Mouse (Mus musculus) c-Kit-negative CD71-positive TER-119-positive erythroid progenitor cells, embryonic 14.5 days (primary cell): ENCODE results near the gene Uncx.

Source experiments
- DNase-seq: peaks from one replicate; pipeline ENCODE4 v3.0.0-alpha.2; 2013; ENCODE audit warnings: low read depth, low spot score

Gene Uncx

GRCm38 (mm10) chr5:139543214-139543613 is at the start of gene Uncx:
Gene Uncx, plus strand, starts transcription at chr5:139543494.
- no peak for DNase-seq

- DNase-seq: no peak
These were observed 49.6 kb upstream of the Uncx start for GRCm38 (mm10) chr5:139493690-139494089.

GRCm38 (mm10) chr5:139495019-139495669 is 48.1 kb upstream of the Uncx start:
- DNase-seq: no peak

- DNase-seq: no peak
These were observed 46.4 kb upstream of the Uncx start for GRCm38 (mm10) chr5:139496939-139497338.

- no peak for DNase-seq
These were observed 44.5 kb upstream of the Uncx start for GRCm38 (mm10) chr5:139498791-139499190.

GRCm38 (mm10) chr5:139502281-139502680 is 41.0 kb upstream of the Uncx start:
- no peak for DNase-seq

GRCm38 (mm10) chr5:139505073-139505606 is 38.2 kb upstream of the Uncx start:
- peak; percentile 57 for DNase-seq

GRCm38 (mm10) chr5:139506207-139506606 is 37.1 kb upstream of the Uncx start:
- no peak for DNase-seq

GRCm38 (mm10) chr5:139510682-139511366 is 32.5 kb upstream of the Uncx start:
- DNase-seq: peak; percentile 9

- no peak for DNase-seq
These were observed 31.1 kb upstream of the Uncx start for GRCm38 (mm10) chr5:139512201-139512600.

GRCm38 (mm10) chr5:139516281-139516680 is 27.0 kb upstream of the Uncx start:
- DNase-seq: no peak

GRCm38 (mm10) chr5:139520069-139520834 is 23.0 kb upstream of the Uncx start:
- DNase-seq: no peak

GRCm38 (mm10) chr5:139521987-139522386 is 21.3 kb upstream of the Uncx start:
- no peak for DNase-seq

GRCm38 (mm10) chr5:139528851-139529250 is 14.4 kb upstream of the Uncx start:
- no peak for DNase-seq

- DNase-seq: no peak
These were observed 7.8 kb upstream of the Uncx start for GRCm38 (mm10) chr5:139535386-139535919.

GRCm38 (mm10) chr5:139536211-139536910 is 6.9 kb upstream of the Uncx start:
- peak; percentile 9 for DNase-seq

- no peak for DNase-seq
These were observed 6.2 kb upstream of the Uncx start for GRCm38 (mm10) chr5:139536911-139537738.

- no peak for DNase-seq
These were observed 5.6 kb upstream of the Uncx start for GRCm38 (mm10) chr5:139537739-139538135.

- DNase-seq: no peak
These were observed 1.9 kb upstream of the Uncx start for GRCm38 (mm10) chr5:139541151-139542042.

- no peak for DNase-seq
These were observed 1.3 kb upstream of the Uncx start for GRCm38 (mm10) chr5:139542043-139542365.
